Mouse (Mus musculus) liver, embryonic 14.5 days (tissue): Measurements from ENCODE around the gene Fgfr2.

ENCODE experiments used
- CTCF ChIP-seq: IDR thresholded peaks from 2 replicates; pipeline ENCODE4 v1.5.1; 2016; ENCODE audit warnings: antibody characterized with exemption, low read depth, control low read depth
- EP300 ChIP-seq: IDR thresholded peaks from 2 replicates; pipeline ENCODE4 v1.6.1; 2016; ENCODE audit warnings: antibody characterized with exemption, low read depth

DNA sequence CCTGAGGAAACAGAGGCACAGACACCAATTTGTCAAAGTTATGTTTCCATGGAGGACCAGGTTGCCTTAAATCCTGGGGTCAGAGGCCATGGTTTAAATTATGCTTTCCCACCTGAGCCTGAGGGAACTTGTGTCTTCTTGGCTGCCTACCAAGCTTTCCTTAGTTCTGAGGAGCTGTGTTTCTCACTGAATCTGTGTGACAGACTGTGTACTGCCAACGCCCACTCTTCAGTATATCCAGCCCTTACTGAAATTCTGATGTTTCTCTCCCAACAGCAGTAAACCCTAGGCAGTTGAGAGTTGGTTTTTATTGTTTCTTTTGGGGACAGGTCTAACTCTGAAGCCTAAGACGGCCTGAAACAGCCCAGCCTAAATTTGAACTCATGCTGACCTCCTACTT lies 529.4 kb downstream of the Fgfr2 start:
- TF ChIP-seq CTCF (no peak), EP300 (no peak)
